Mouse (Mus musculus): ENCODE data around the gene 9430038I01Rik. TPM values are rescaled to one million over a fixed set of nuclear protein-coding genes. Genes with fewer than 3 reads are reported as not detected.

The 9430038I01Rik gene
- polyA plus RNA-seq, 1 experiment from 2014 or later: 15.8 TPM

- WGBS: 95% methylated on average over 2 of the region's 2 CpGs
- H3K36me3 ChIP-seq (ENCODE audit: control insufficient read depth, insufficient read depth, low read length): no peaks in the 10 kb centered on the region
- H3K27me3 ChIP-seq (replicated peaks; ENCODE audit: control insufficient read depth, insufficient read depth, low read length): peaks cover 8% of the 10 kb centered on the region; the same call in 1 of the 2 replicates
- H3K27ac ChIP-seq (replicated peaks; ENCODE audit: low read depth, low read length): no peak overlapping the region
- no peak overlapping the region for H3K4me2 ChIP-seq (ENCODE audit: low read depth, low read length)
- no peak overlapping the region for H3K9ac ChIP-seq (ENCODE audit: low read depth, low read length)
- DNase-seq (ENCODE audit: low spot score): no peak
- H3K4me1 ChIP-seq (ENCODE audit: control insufficient read depth, insufficient read depth, low read length): no peaks in the 10 kb centered on the region
- no peak for ATAC-seq (ENCODE audit: low read depth)
- H3K4me3 ChIP-seq (ENCODE audit: low read depth, low read length): no peak overlapping the region
- no peaks in the 10 kb centered on the region for H3K9me3 ChIP-seq (ENCODE audit: control insufficient read depth, low read length)
Observed at GRCm38 (mm10) chr7:137333951-137334350, 76.6 kb downstream of the 9430038I01Rik start.

Other genes starting within 250 kb of the 9430038I01Rik start
- 7.4 and 9.1 TPM in 2 replicates for gene Ebf3, start 96.3 kb downstream of the 9430038I01Rik start, polyA plus RNA-seq (2014; fragmentation: Nextera tagmentation; extraction: Ambion mirVana)
- gene Glrx3, start 26.9 kb upstream of the 9430038I01Rik start, polyA plus RNA-seq (2014; fragmentation: Nextera tagmentation; extraction: Ambion mirVana): 266 and 278 TPM in 2 replicates

All from embryonic facial prominence, embryonic 14.5 days (tissue).